Mouse (Mus musculus): ENCODE measurements around the gene Rcc2. TPM values are rescaled to one million over a fixed set of nuclear protein-coding genes. Genes with fewer than 3 reads are reported as not detected.

The Rcc2 gene
- polyA plus RNA-seq, 1 experiment from 2014 or later: 62.8 TPM

- H3K4me1 ChIP-seq (ENCODE audit: insufficient read depth): 0 out of 2 replicates have a peak, but pooled peaks cover 8% of the 10 kb centered on the region
- H3K9ac ChIP-seq: no peak overlapping the region
- no peaks in the 10 kb centered on the region for H3K36me3 ChIP-seq (ENCODE audit: insufficient read depth)
- WGBS: 71% methylated on average over 7 of the region's 7 CpGs
- ATAC-seq (ENCODE audit: insufficient read depth) (no peak), DNase-seq (no peak)
- H3K27me3 ChIP-seq (ENCODE audit: insufficient read depth, low read length): 0 out of 2 replicates have a peak, but pooled peaks cover 5% of the 10 kb centered on the region
- TF ChIP-seq CTCF (IDR thresholded peaks at IDR 0.05; ENCODE audit: low read depth): no peak
- H3K4me2 ChIP-seq: no peak overlapping the region
- no peak overlapping the region for H3K4me3 ChIP-seq (ENCODE audit: low read depth, low read length)
- no peaks in the 10 kb centered on the region for H3K9me3 ChIP-seq (ENCODE audit: low read depth, low read length)
- H3K27ac ChIP-seq (ENCODE audit: low read depth): no peak overlapping the region
These were observed 5.2 kb upstream of the Rcc2 start for GRCm38 (mm10) chr4:140695146-140695545.

- WGBS: 61% methylated on average over 14 of the region's 14 CpGs
- 0 out of 2 replicates have a peak, but pooled peaks cover 5% of the 10 kb centered on the region for H3K27me3 ChIP-seq (ENCODE audit: insufficient read depth, low read length)
- no peaks in the 10 kb centered on the region for H3K36me3 ChIP-seq (ENCODE audit: insufficient read depth)
- H3K4me3 ChIP-seq (ENCODE audit: low read depth, low read length): no peak overlapping the region
- no peak for TF ChIP-seq CTCF (IDR thresholded peaks at IDR 0.05; ENCODE audit: low read depth)
- no peak overlapping the region for H3K27ac ChIP-seq (ENCODE audit: low read depth)
- 0 out of 2 replicates have a peak, but pooled peaks cover 8% of the 10 kb centered on the region for H3K4me1 ChIP-seq (ENCODE audit: insufficient read depth)
- DNase-seq (no peak), ATAC-seq (ENCODE audit: insufficient read depth) (no peak)
- no peaks in the 10 kb centered on the region for H3K9me3 ChIP-seq (ENCODE audit: low read depth, low read length)
- no peak overlapping the region for H3K9ac ChIP-seq
- H3K4me2 ChIP-seq: no peak overlapping the region
These were observed 4.4 kb upstream of the Rcc2 start for GRCm38 (mm10) chr4:140695675-140696585.

- TF ChIP-seq CTCF (IDR thresholded peaks at IDR 0.05; ENCODE audit: low read depth): no peak
- Histone ChIP-seq H3K9me3 (ENCODE audit: low read depth, low read length) (no peaks in the 10 kb centered on the region), H3K36me3 (ENCODE audit: insufficient read depth) (peaks cover 1% of the 10 kb centered on the region; the same call in 1 of the 2 replicates), H3K27me3 (ENCODE audit: insufficient read depth, low read length) (0 out of 2 replicates have a peak, but pooled peaks cover 5% of the 10 kb centered on the region), H3K4me1 (ENCODE audit: insufficient read depth) (0 out of 2 replicates have a peak, but pooled peaks cover 11% of the 10 kb centered on the region), H3K4me2 (peak overlapping the region; percentile 92), H3K9ac (peak overlapping the region; percentile 94), H3K27ac (ENCODE audit: low read depth) (no peak overlapping the region), H3K4me3 (ENCODE audit: low read depth, low read length) (peak overlapping the region; percentile 92)
- WGBS: 3% methylated on average over 29 of the region's 29 CpGs
- DNase-seq: peak; percentile 76
- ATAC-seq (ENCODE audit: insufficient read depth): no peak
These were observed 757 bp upstream of the Rcc2 start for GRCm38 (mm10) chr4:140699441-140700127.

GRCm38 (mm10) chr4:140701049-140701715, 841 bp downstream of the Rcc2 start:
- peak; percentile 89 for DNase-seq
- H3K9ac ChIP-seq: peak overlapping the region; percentile 94
- H3K27me3 ChIP-seq (ENCODE audit: insufficient read depth, low read length): 0 out of 2 replicates have a peak, but pooled peaks cover 5% of the 10 kb centered on the region
- TF ChIP-seq CTCF (IDR thresholded peaks at IDR 0.05; ENCODE audit: low read depth): no peak
- H3K4me1 ChIP-seq (ENCODE audit: insufficient read depth): 0 out of 2 replicates have a peak, but pooled peaks cover 11% of the 10 kb centered on the region
- H3K9me3 ChIP-seq (ENCODE audit: low read depth, low read length): no peaks in the 10 kb centered on the region
- H3K27ac ChIP-seq (ENCODE audit: low read depth): peak overlapping the region; percentile 99
- ATAC-seq (ENCODE audit: insufficient read depth): peak; percentile 73
- H3K4me3 ChIP-seq (ENCODE audit: low read depth, low read length): peak overlapping the region; percentile 92
- under 1% methylated on average over 48 of the region's 61 CpGs for WGBS
- peak overlapping the region; percentile 92 for H3K4me2 ChIP-seq
- peaks cover 17% of the 10 kb centered on the region for H3K36me3 ChIP-seq (ENCODE audit: insufficient read depth)

GRCm38 (mm10) chr4:140701716-140702561, 1.6 kb downstream of the Rcc2 start:
- WGBS: under 1% methylated on average over 89 of the region's 107 CpGs
- no peaks in the 10 kb centered on the region for H3K9me3 ChIP-seq (ENCODE audit: low read depth, low read length)
- H3K4me2 ChIP-seq: peak overlapping the region; percentile 92
- H3K4me3 ChIP-seq (ENCODE audit: low read depth, low read length): peak overlapping the region; percentile 92
- TF ChIP-seq CTCF (IDR thresholded peaks at IDR 0.05; ENCODE audit: low read depth): no peak
- H3K4me1 ChIP-seq (ENCODE audit: insufficient read depth): 0 out of 2 replicates have a peak, but pooled peaks cover 11% of the 10 kb centered on the region
- ATAC-seq (ENCODE audit: insufficient read depth) (peak; percentile 12), DNase-seq (peak; percentile 58)
- H3K9ac ChIP-seq: peak overlapping the region; percentile 94
- H3K27me3 ChIP-seq (ENCODE audit: insufficient read depth, low read length): 0 out of 2 replicates have a peak, but pooled peaks cover 5% of the 10 kb centered on the region
- H3K36me3 ChIP-seq (ENCODE audit: insufficient read depth): peaks cover 25% of the 10 kb centered on the region
- H3K27ac ChIP-seq (ENCODE audit: low read depth): peak overlapping the region; percentile 99

All from lung, embryonic 14.5 days (tissue).